In genomic region chr3:123628795-123629194, GRCm38 (mm10) we compare ENCODE assay signal across 11 mouse cellular contexts.
A peak's percentile ranks its signal among the peaks of the same experiment; 100 is the strongest.
DNase-seq lines count a peak whose midpoint lies in the region; TF ChIP-seq lines count a peak whose summit lies in the region.
"Had no signal": no experiment of that assay in that cellular context is flagged by ENCODE, and none has a peak within 500 bp of the region (broad histone marks: within the 10 kb centered on the region; RNA-seq: fewer than 3 reads in every experiment).

No protein-coding gene starts in this region.

- TF ChIP-seq POLR2A in thymus, adult 2 months (IDR thresholded peaks at IDR 0.05; ENCODE audit: control insufficient read depth, extremely low read depth, insufficient read depth, low read length, poor library complexity), result no peak

- no peaks in the 10 kb centered on the region for H3K4me1 ChIP-seq in thymus, adult 2 months (replicated peaks; ENCODE audit: control insufficient read depth, insufficient read depth, low read length)
- H3K4me1 ChIP-seq: liver, embryonic 12.5 days had no signal

- no peak overlapping the region for H3K27ac ChIP-seq in thymus, adult 2 months (ENCODE audit: control insufficient read depth, insufficient read depth, low read length)
- H3K27ac ChIP-seq: liver, embryonic 12.5 days had no signal

- no peak overlapping the region for H3K4me3 ChIP-seq in thymus, adult 2 months (ENCODE audit: control insufficient read depth, insufficient read depth, low read length)
- H3K4me3 ChIP-seq: liver, embryonic 12.5 days had no signal

- no peak for TF ChIP-seq CTCF in thymus, adult 2 months (IDR thresholded peaks at IDR 0.05; ENCODE audit: borderline replicate concordance, control insufficient read depth, extremely low read depth, insufficient read depth, low read length, poor library complexity)

- no peaks in the 10 kb centered on the region for H3K27me3 ChIP-seq in thymus, adult 2 months (ENCODE audit: control insufficient read depth, insufficient read depth, low read length)
- H3K27me3 ChIP-seq: liver, embryonic 12.5 days had no signal

- no peaks in the 10 kb centered on the region for H3K36me3 ChIP-seq in thymus, adult 2 months (ENCODE audit: control insufficient read depth, insufficient read depth, low read length)
- H3K36me3 ChIP-seq: liver, embryonic 12.5 days had no signal

- 95% methylated on average over 6 of the region's 6 CpGs for WGBS in thymus, adult 2 months

- intact Hi-C loops in left cerebral cortex, postnatal 14 days (cut with DNase I), result no loop called here

- DNase-seq in cerebellum, postnatal 10 days, result peak; percentile 31 to 43
- DNase-seq in cerebellum, adult 9-10 months, result no peak
- peak; percentile 7 for DNase-seq in kidney, postnatal 10 days
- no peak for DNase-seq in kidney, postnatal 36 days
- DNase-seq in thymus, postnatal 4 days, result peak; percentile 6
- DNase-seq in thymus, adult 2 months, result no peak
- no peak for DNase-seq in adrenal gland, adult 2 months
- no peak for DNase-seq in left cerebral cortex, postnatal 14 days (ENCODE audit: low spot score in 2 of 2)
- DNase-seq: kidney, adult 9 months; layer of hippocampus, postnatal 36 days had no signal

Comparison
In these comparisons a context has a peak if more than half of its experiments do, and no peak if none do; other contexts are left out.
1. DNase-seq: peak in cerebellum, postnatal 10 days (2 of 2), kidney, postnatal 10 days (single experiment) and thymus, postnatal 4 days (single experiment); none in cerebellum, adult 9-10 months (single experiment), kidney, postnatal 36 days (0 of 2), thymus, adult 2 months (single experiment), adrenal gland, adult 2 months (single experiment) and left cerebral cortex, postnatal 14 days (0 of 2).